Mouse (Mus musculus): ENCODE measurements around the gene Bglap. TPM values are rescaled to one million over a fixed set of nuclear protein-coding genes. Genes with fewer than 3 reads are reported as not detected.
"Not testable (repeated sequence)": the region's sequence is repeated elsewhere in the genome, so short reads cannot be mapped to it uniquely, and the experiment has no call there.

The Bglap gene
- polyA plus RNA-seq, 1 experiment = not detected

- H3K36me3 ChIP-seq (replicated peaks; ENCODE audit: low read length) = peaks cover 79% of the 10 kb centered on the region
- no peak overlapping the region for H3K4me3 ChIP-seq (replicated peaks)
- TF ChIP-seq GATA1 (IDR thresholded peaks at IDR 0.05; ENCODE audit: borderline replicate concordance, low read length) (no peak), FLI1 (IDR thresholded peaks at IDR 0.05; ENCODE audit: low read length) (no peak)
- peaks cover 16% of the 10 kb centered on the region; the same call in 1 of the 2 replicates for H3K4me1 ChIP-seq
- H3K9me3 ChIP-seq = peaks cover 3% of the 10 kb centered on the region; the same call in 1 of the 2 replicates
- H3K27me3 ChIP-seq (replicated peaks) = no peaks in the 10 kb centered on the region
Observed at GRCm38 (mm10) chr3:88398666-88399065, 14.4 kb upstream of the Bglap start.

DNA sequence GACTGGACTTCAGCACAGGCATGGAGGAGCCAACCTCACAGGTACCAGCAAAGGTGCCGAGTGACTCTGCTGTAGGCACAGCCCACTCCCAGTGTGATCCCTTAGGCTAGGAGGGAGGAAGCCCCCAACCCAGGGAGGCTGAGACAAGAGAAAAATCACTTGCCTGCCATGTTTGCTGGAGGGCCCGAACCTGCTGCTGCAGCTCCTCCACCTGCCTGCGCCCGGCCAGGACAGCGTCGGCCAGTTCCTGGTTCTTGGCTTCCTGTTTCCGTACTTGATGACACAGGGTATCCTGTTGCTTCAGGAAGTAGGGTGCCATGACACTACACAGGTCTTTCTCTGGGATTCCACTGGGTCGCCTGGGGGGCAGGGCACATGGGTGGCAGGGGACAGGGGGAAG is 11.5 kb upstream of the Bglap start:
- H3K27me3 ChIP-seq (replicated peaks) = no peaks in the 10 kb centered on the region
- TF ChIP-seq GATA1 (IDR thresholded peaks at IDR 0.05; ENCODE audit: borderline replicate concordance, low read length) = no peak
- no peak for TF ChIP-seq FLI1 (IDR thresholded peaks at IDR 0.05; ENCODE audit: low read length)
- H3K9me3 ChIP-seq = peaks cover 3% of the 10 kb centered on the region; the same call in 1 of the 2 replicates
- peaks cover 59% of the 10 kb centered on the region for H3K36me3 ChIP-seq (replicated peaks; ENCODE audit: low read length)
- no peak overlapping the region for H3K4me3 ChIP-seq (replicated peaks)
- peaks cover 13% of the 10 kb centered on the region; the same call in 1 of the 2 replicates for H3K4me1 ChIP-seq

- TF ChIP-seq GATA1 (IDR thresholded peaks at IDR 0.05; ENCODE audit: borderline replicate concordance, low read length) (no peak), FLI1 (IDR thresholded peaks at IDR 0.05; ENCODE audit: low read length) (no peak)
- Histone ChIP-seq H3K4me3 (replicated peaks) (no peak overlapping the region), H3K36me3 (replicated peaks; ENCODE audit: low read length) (peaks cover 59% of the 10 kb centered on the region), H3K27me3 (replicated peaks) (no peaks in the 10 kb centered on the region), H3K4me1 (peaks cover 13% of the 10 kb centered on the region; the same call in 1 of the 2 replicates), H3K9me3 (peaks cover 2% of the 10 kb centered on the region; the same call in 1 of the 2 replicates)
Observed at GRCm38 (mm10) chr3:88395288-88395687, 11.0 kb upstream of the Bglap start.

- peaks cover 4% of the 10 kb centered on the region; the same call in 1 of the 2 replicates for H3K9me3 ChIP-seq
- no peak overlapping the region for H3K4me3 ChIP-seq (replicated peaks)
- peaks cover 3% of the 10 kb centered on the region for H3K27me3 ChIP-seq (replicated peaks)
- peaks cover 13% of the 10 kb centered on the region; the same call in 1 of the 2 replicates for H3K4me1 ChIP-seq
- H3K36me3 ChIP-seq (replicated peaks; ENCODE audit: low read length) = peaks cover 52% of the 10 kb centered on the region
- no peak for TF ChIP-seq GATA1 (IDR thresholded peaks at IDR 0.05; ENCODE audit: borderline replicate concordance, low read length)
- no peak for TF ChIP-seq FLI1 (IDR thresholded peaks at IDR 0.05; ENCODE audit: low read length)
Observed at GRCm38 (mm10) chr3:88393776-88394375, 9.6 kb upstream of the Bglap start.

GRCm38 (mm10) chr3:88382383-88382782 is 1.9 kb downstream of the Bglap start:
- not testable (repeated sequence) for H3K36me3 ChIP-seq (replicated peaks; ENCODE audit: low read length); H3K27me3 ChIP-seq (replicated peaks); H3K9me3 ChIP-seq; H3K4me3 ChIP-seq (replicated peaks)
- H3K4me1 ChIP-seq = peaks cover 11% of the 10 kb centered on the region

DNA sequence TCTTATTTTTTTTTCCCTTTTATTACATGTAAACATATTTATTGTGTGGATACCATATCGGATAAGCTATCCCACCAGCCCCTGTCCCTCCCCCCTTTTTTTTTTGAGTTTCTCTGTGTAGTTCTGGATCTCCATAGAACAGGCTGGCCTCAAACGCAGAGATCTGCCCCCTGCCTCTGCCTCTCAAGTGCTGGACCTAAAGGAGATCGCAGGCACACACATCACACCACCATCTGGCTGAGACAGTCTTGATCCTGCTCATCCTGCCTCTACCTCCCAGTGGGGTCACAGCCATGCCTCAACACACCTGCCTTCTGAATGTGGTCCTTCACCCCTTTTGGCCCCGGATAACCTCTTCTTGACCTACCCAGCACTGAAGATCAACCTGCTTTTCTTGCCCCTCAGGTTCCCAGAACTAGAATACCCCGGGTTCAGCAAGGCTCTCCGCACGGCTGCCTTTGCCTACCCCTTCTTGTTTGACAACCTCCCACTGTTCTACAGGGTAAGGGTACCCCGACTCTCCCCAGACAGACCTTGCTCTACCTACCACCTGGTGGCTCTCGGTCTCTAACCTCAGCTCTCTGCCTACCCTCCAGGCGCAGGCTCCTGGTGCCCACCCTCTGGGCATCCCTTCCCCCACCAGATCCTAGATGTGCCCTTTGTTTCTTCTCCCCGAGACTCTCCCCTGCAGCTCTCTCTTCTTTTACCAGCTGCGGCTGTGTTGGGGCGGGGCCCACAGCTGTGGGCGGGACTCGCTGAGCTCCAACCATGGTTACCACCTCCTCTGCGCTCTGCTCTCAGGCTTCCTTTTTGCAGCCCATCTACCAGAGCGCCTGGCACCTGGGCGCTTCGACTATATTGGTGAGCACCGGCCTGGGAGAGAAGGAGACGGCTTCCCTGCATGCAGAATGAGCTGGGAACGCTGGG is 2.6 kb downstream of the Bglap start:
- H3K4me3 ChIP-seq (replicated peaks); H3K9me3 ChIP-seq; H3K36me3 ChIP-seq (replicated peaks; ENCODE audit: low read length); H3K27me3 ChIP-seq (replicated peaks): not testable (repeated sequence)
- H3K4me1 ChIP-seq = peaks cover 11% of the 10 kb centered on the region

DNA sequence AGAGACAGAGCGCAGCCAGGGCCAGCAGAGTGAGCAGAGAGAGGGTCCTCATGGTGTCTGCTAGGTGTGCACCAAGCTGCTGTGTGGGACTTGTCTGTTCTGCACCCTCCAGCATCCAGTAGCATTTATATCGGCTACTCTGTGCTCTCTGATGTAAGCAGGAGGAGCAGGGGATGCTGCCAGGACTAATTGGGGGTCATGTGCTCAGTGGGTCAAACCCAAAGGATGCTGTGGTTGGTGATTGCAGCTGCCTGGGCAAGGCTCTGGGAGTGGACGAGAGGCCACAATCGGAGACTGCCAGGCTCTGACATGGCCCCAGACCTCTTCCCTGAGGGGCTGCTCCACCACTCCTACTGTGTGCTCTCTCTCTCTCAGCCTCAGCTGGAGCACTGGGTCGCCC is 5.7 kb downstream of the Bglap start, which contains the start of gene Bglap2:
Gene Bglap2, minus strand, starts transcription at position 101 of the 400 bp plus-strand sequence.
- not testable (repeated sequence) for H3K9me3 ChIP-seq; H3K4me3 ChIP-seq (replicated peaks); H3K36me3 ChIP-seq (replicated peaks; ENCODE audit: low read length); H3K27me3 ChIP-seq (replicated peaks)
- peaks cover 21% of the 10 kb centered on the region for H3K4me1 ChIP-seq

DNA sequence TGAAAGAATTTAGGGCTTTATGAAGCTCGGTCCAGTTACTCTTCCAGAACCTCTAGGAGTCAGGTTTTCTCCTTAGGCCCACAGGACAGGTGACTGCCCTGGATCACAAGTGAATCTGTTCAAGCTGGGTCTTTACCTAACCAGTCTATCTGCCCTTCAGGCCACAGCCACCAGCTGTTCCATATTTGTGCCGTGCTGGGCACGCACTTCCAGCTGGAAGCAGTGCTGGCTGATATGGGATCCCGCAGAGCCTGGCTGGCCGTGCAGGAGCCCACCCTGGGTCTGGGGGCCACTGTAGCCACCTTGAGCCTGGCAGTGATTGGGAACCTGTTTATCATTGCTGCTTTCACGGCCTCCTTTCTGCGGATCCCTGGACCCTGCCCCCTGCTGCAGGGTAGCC is 7.6 kb downstream of the Bglap start:
- H3K9me3 ChIP-seq = peaks cover 16% of the 10 kb centered on the region
- H3K36me3 ChIP-seq (replicated peaks; ENCODE audit: low read length); H3K4me3 ChIP-seq (replicated peaks): not testable (repeated sequence)
- peaks cover 25% of the 10 kb centered on the region for H3K4me1 ChIP-seq
- peaks cover 14% of the 10 kb centered on the region for H3K27me3 ChIP-seq (replicated peaks)

GRCm38 (mm10) chr3:88375750-88376626 is 8.3 kb downstream of the Bglap start:
- H3K27me3 ChIP-seq (replicated peaks) = peaks cover 16% of the 10 kb centered on the region
- not testable (repeated sequence) for H3K36me3 ChIP-seq (replicated peaks; ENCODE audit: low read length)
- H3K4me3 ChIP-seq (replicated peaks) = peak overlapping the region; percentile 50
- peaks cover 22% of the 10 kb centered on the region for H3K9me3 ChIP-seq
- peaks cover 23% of the 10 kb centered on the region for H3K4me1 ChIP-seq

GRCm38 (mm10) chr3:88372643-88373042 is 11.6 kb downstream of the Bglap start, which contains the start of gene Bglap3:
TSS of gene Bglap3 (minus strand) at chr3:88372743.
- H3K27me3 ChIP-seq (replicated peaks) = peaks cover 28% of the 10 kb centered on the region
- H3K4me1 ChIP-seq = peaks cover 17% of the 10 kb centered on the region
- H3K4me3 ChIP-seq (replicated peaks); H3K36me3 ChIP-seq (replicated peaks; ENCODE audit: low read length): not testable (repeated sequence)
- H3K9me3 ChIP-seq = peaks cover 48% of the 10 kb centered on the region

- not testable (repeated sequence) for H3K4me3 ChIP-seq (replicated peaks); H3K36me3 ChIP-seq (replicated peaks; ENCODE audit: low read length)
- peaks cover 46% of the 10 kb centered on the region for H3K27me3 ChIP-seq (replicated peaks)
- peaks cover 20% of the 10 kb centered on the region for H3K4me1 ChIP-seq
- peaks cover 55% of the 10 kb centered on the region for H3K9me3 ChIP-seq
Observed at GRCm38 (mm10) chr3:88368511-88368910, 15.8 kb downstream of the Bglap start.

DNA sequence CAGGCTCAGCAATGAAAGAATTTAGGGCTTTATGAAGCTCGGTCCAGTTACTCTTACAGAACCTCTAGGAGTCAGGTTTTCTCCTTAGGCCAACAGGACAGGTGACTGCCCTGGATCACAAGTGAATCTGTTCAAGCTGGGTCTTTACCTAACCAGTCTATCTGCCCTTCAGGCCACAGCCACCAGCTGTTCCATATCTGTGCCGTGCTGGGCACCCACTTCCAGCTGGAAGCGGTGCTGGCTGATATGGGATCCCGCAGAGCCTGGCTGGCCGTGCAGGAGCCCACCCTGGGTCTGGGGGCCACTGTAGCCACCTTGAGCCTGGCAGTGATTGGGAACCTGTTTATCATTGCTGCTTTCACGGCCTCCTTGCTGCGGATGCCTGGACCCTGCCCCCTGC is 16.7 kb downstream of the Bglap start:
- not testable (repeated sequence) for H3K4me3 ChIP-seq (replicated peaks)
- peaks cover 14% of the 10 kb centered on the region for H3K36me3 ChIP-seq (replicated peaks; ENCODE audit: low read length)
- H3K9me3 ChIP-seq = peaks cover 46% of the 10 kb centered on the region
- H3K4me1 ChIP-seq = peaks cover 13% of the 10 kb centered on the region
- peaks cover 41% of the 10 kb centered on the region for H3K27me3 ChIP-seq (replicated peaks)

DNA sequence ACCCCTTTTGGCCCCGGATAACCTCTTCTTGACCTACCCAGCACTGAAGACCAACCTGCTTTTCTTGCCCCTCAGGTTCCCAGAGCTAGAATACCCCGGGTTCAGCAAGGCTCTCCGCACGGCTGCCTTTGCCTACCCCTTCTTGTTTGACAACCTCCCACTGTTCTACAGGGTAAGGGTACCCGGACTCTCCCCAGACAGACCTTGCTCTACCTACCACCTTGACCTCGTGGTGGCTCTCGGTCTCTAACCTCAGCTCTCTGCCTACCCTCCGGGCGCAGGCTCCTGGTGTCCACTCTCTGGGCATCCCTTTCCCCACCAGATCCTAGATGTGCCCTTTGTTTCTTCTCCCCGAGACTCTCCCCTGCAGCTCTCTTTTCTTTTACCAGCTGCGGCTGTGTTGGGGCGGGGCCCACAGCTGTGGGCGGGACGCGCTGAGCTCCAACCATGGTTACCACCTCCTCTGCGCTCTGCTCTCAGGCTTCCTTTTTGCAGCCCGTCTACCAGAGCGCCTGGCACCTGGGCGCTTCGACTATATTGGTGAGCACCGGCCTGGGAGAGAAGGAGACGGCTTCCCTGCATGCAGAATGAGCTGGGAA is 17.3 kb downstream of the Bglap start:
- Histone ChIP-seq H3K36me3 (replicated peaks; ENCODE audit: low read length) (peaks cover 20% of the 10 kb centered on the region), H3K27me3 (replicated peaks) (peaks cover 41% of the 10 kb centered on the region), H3K4me1 (peaks cover 13% of the 10 kb centered on the region), H3K9me3 (peaks cover 41% of the 10 kb centered on the region)
- not testable (repeated sequence) for H3K4me3 ChIP-seq (replicated peaks)
